Mouse (Mus musculus) heart, postnatal 14 days (tissue): Measurements from ENCODE around the gene Fndc9. TPM values are rescaled to one million over a fixed set of nuclear protein-coding genes. Genes with fewer than 3 reads are reported as not detected.

Experiments
- DNase-seq, 2 experiments: peaks; one replicate each; pipeline ENCODE4 v3.0.0; 2021 to 2022
- intact Hi-C: fragments of 180-260 bp; cut with DNase I; formaldehyde crosslinking; loops from one replicate; pipeline ENCODE4 v1.15.1; 2025
- long read RNA-seq, 2 experiments: library from polyadenylated mRNA; stranded (forward); transcript quantifications; one replicate each; pipeline ENCODE4 v2.0.0; 2021
- total RNA-seq, 2 experiments: library from RNA; stranded (reverse); gene quantifications; 2 replicates each; pipeline ENCODE4 v1.2.3; 2021

Gene Fndc9
- not detected for total RNA-seq
- long read RNA-seq, experiment 1, partial matches to known transcripts, result 0 of 2 reads
- long read RNA-seq, experiment 1, other reads (novel, unspliced or antisense), result 2 of 2 reads
- long read RNA-seq, experiment 2, partial matches to known transcripts, result 0 of 4 reads
- long read RNA-seq, experiment 2, other reads (novel, unspliced or antisense), result 4 of 4 reads

- no peak for DNase-seq
- intact Hi-C loops, result no loop called here
These were observed at the start of gene Fndc9 for GRCm38 (mm10) chr11:46235334-46235733. Fndc9 (plus strand) TSS chr11:46235531.

GRCm38 (mm10) chr11:46188283-46188682 is 47.0 kb upstream of the Fndc9 start:
- no peak for DNase-seq
- intact Hi-C loops, result no loop called here

GRCm38 (mm10) chr11:46194175-46194574 is 41.2 kb upstream of the Fndc9 start:
- no peak for DNase-seq
- intact Hi-C loops, result no loop called here

- no peak for DNase-seq
- intact Hi-C loops, result no loop called here
These were observed 34.7 kb upstream of the Fndc9 start for GRCm38 (mm10) chr11:46200664-46201063.

- intact Hi-C loops, result no loop called here
- no peak for DNase-seq
These were observed 33.4 kb upstream of the Fndc9 start for GRCm38 (mm10) chr11:46201636-46202546.

GRCm38 (mm10) chr11:46202547-46202887 is 32.8 kb upstream of the Fndc9 start:
- DNase-seq, result no peak
- intact Hi-C loops, result no loop called here

GRCm38 (mm10) chr11:46204841-46205240 is 30.5 kb upstream of the Fndc9 start:
- no peak for DNase-seq
- intact Hi-C loops, result no loop called here

- DNase-seq, result no peak
- intact Hi-C loops, result no loop called here
These were observed 29.5 kb upstream of the Fndc9 start for GRCm38 (mm10) chr11:46205639-46206409.

GRCm38 (mm10) chr11:46209884-46210283 is 25.4 kb upstream of the Fndc9 start:
- intact Hi-C loops, result loop anchor here (5.0 kb wide), 1 partner anchor 58 kb away; no protein-coding TSS in a partner anchor
- DNase-seq, result no peak

- intact Hi-C loops, result loop anchor here (5.0 kb wide), 1 partner anchor 60 kb away; no protein-coding TSS in a partner anchor
These were observed 23.5 kb upstream of the Fndc9 start for GRCm38 (mm10) chr11:46211858-46212257.

GRCm38 (mm10) chr11:46213844-46214243 is 21.5 kb upstream of the Fndc9 start:
- peak in 1 of 2 experiments; percentile 32 for DNase-seq
- intact Hi-C loops, result loop anchor here (5.0 kb wide), 1 partner anchor 62 kb away; no protein-coding TSS in a partner anchor

More at GRCm38 (mm10) chr11:46211858-46212257, 23.5 kb upstream of the Fndc9 start:
- no peak for DNase-seq

GRCm38 (mm10) chr11:46214368-46215230 is 20.7 kb upstream of the Fndc9 start:
- DNase-seq, result peak in 1 of 2 experiments; percentile 13
- intact Hi-C loops, result loop anchor here (1.0 to 5.0 kb wide), 5 partner anchors 62 to 269 kb away; partner anchors contain the start of gene Gm12166

GRCm38 (mm10) chr11:46215354-46215753 is 20.0 kb upstream of the Fndc9 start:
- intact Hi-C loops, result loop anchor here (1.0 to 5.0 kb wide), 4 partner anchors 88 to 270 kb away; partner anchors contain the start of gene Gm12166
- peak; percentile 53 to 73 for DNase-seq

- peak in 1 of 2 experiments; percentile 27 for DNase-seq
- intact Hi-C loops, result loop anchor here (5.0 kb wide), 2 partner anchors 89 to 199 kb away; no protein-coding TSS in a partner anchor
These were observed 18.7 kb upstream of the Fndc9 start for GRCm38 (mm10) chr11:46216669-46217068.

- DNase-seq, result no peak
- intact Hi-C loops, result loop anchor here (5.0 kb wide), 2 partner anchors 90 to 200 kb away; no protein-coding TSS in a partner anchor
These were observed 17.6 kb upstream of the Fndc9 start for GRCm38 (mm10) chr11:46217686-46218085.

- intact Hi-C loops, result loop anchor here (5.0 kb wide), 2 partner anchors 91 to 201 kb away; no protein-coding TSS in a partner anchor
- DNase-seq, result no peak
These were observed 16.7 kb upstream of the Fndc9 start for GRCm38 (mm10) chr11:46218584-46218983.

GRCm38 (mm10) chr11:46219380-46219779 is 16.0 kb upstream of the Fndc9 start:
- intact Hi-C loops, result loop anchor here (5.0 kb wide), 2 partner anchors 92 to 202 kb away; no protein-coding TSS in a partner anchor

GRCm38 (mm10) chr11:46220211-46220610 is 15.1 kb upstream of the Fndc9 start:
- intact Hi-C loops, result no loop called here

More at GRCm38 (mm10) chr11:46219380-46219779, 16.0 kb upstream of the Fndc9 start:
- no peak for DNase-seq

GRCm38 (mm10) chr11:46223575-46223974 is 11.8 kb upstream of the Fndc9 start:
- intact Hi-C loops, result no loop called here
- no peak for DNase-seq

More at GRCm38 (mm10) chr11:46220211-46220610, 15.1 kb upstream of the Fndc9 start:
- no peak for DNase-seq
